In genomic region chr19:37436514-37437288, GRCm38 (mm10) we compare ENCODE assay signal across 8 mouse cellular contexts. TPM values are rescaled to one million over a fixed set of nuclear protein-coding genes. Genes with fewer than 3 reads are reported as not detected.
DNase-seq lines count a peak whose midpoint lies in the region; ATAC-seq and TF ChIP-seq lines count a peak whose summit lies in the region.

No protein-coding gene starts in this region.

- TF ChIP-seq POLR2A in CH12.LX (IDR thresholded peaks at IDR 0.05; ENCODE audit: low read depth, low read length) = no peak; the same call in 1 of the 2 replicates

- dilution Hi-C loops in CH12.LX (cut with MboI; ENCODE audit: extremely low pct_ligation_motif_present, extremely low pct_unique_long_range_greater_than_20kb, low sequenced_read_pairs) = no loop called here

- no peak for TF ChIP-seq CTCF in CH12.LX (conservative IDR thresholded peaks at IDR 0.05 in 1 of 2, IDR thresholded peaks at IDR 0.05 in 1 of 2; ENCODE audit: low read depth in 2 of 2, low read length in 2 of 2)

- DNase-seq in forebrain, embryonic 10.5 days (ENCODE audit: extremely low spot score, low spot score) = peak; percentile 34
- no peak for DNase-seq in forebrain, embryonic 14.5 days (ENCODE audit: low spot score)
- DNase-seq in CH12.LX (ENCODE audit: extremely low read depth) = peak; percentile 51
- peak; percentile 97 for DNase-seq in heart, adult 11 months
- peak; percentile 53 for DNase-seq in lung, postnatal 25 days (ENCODE audit: low spot score)
- DNase-seq in adipocyte (ENCODE audit: low spot score) = no peak
- no peak for DNase-seq in testis, postnatal 10 days (ENCODE audit: low spot score)

- peaks cover 19% of the 10 kb centered on the region for H3K4me1 ChIP-seq in forebrain, embryonic 10.5 days
- no peaks in the 10 kb centered on the region for H3K4me1 ChIP-seq in forebrain, embryonic 14.5 days (ENCODE audit: control insufficient read depth, insufficient read depth, low read length)
- H3K4me1 ChIP-seq in CH12.LX (ENCODE audit: control insufficient read depth in 1 of 2, insufficient read depth in 2 of 2) = peaks cover 0 to 31% of the 10 kb centered on the region in 2 experiments; a peak in 2 of 4 replicates
- peaks cover 15% of the 10 kb centered on the region for H3K4me1 ChIP-seq in kidney, embryonic 16.5 days (ENCODE audit: insufficient read depth, low read length)

- no peak overlapping the region for H3K9ac ChIP-seq in forebrain, embryonic 14.5 days (ENCODE audit: low read length)
- H3K9ac ChIP-seq in CH12.LX (ENCODE audit: insufficient read depth, low read depth) = peak overlapping the region; percentile 90
- no peak overlapping the region for H3K9ac ChIP-seq in kidney, embryonic 16.5 days (replicated peaks; ENCODE audit: low read length)

- in situ Hi-C loops in CH12.LX (cut with MboI; ENCODE audit: low pct_ligation_motif_present, low pct_unique_long_range_greater_than_20kb, low sequenced_read_pairs) = no loop called here

- H3K79me2 ChIP-seq in CH12.LX (replicated peaks; ENCODE audit: control insufficient read depth, extremely low read depth, insufficient read depth, poor library complexity, severe bottlenecking) = peaks cover 3% of the 10 kb centered on the region; the same call in 1 of the 2 replicates

- no peaks in the 10 kb centered on the region; the same call in 1 of the 2 replicates for H3K9me3 ChIP-seq in forebrain, embryonic 10.5 days
- H3K9me3 ChIP-seq in forebrain, embryonic 14.5 days (replicated peaks; ENCODE audit: control insufficient read depth, low read length) = no peaks in the 10 kb centered on the region
- no peaks in the 10 kb centered on the region for H3K9me3 ChIP-seq in CH12.LX (replicated peaks; ENCODE audit: low read length)
- H3K9me3 ChIP-seq in kidney, embryonic 16.5 days (ENCODE audit: low read length) = no peaks in the 10 kb centered on the region

- H3K4me2 ChIP-seq in forebrain, embryonic 14.5 days (ENCODE audit: low read length) = no peak overlapping the region
- peak overlapping the region; percentile 99 for H3K4me2 ChIP-seq in CH12.LX (ENCODE audit: insufficient read depth, low read depth, poor library complexity, severe bottlenecking)
- peak overlapping the region; percentile 66 for H3K4me2 ChIP-seq in kidney, embryonic 16.5 days (replicated peaks; ENCODE audit: low read depth, low read length)

- WGBS in forebrain, embryonic 10.5 days = 1% methylated on average over 28 of the region's 28 CpGs
- WGBS in forebrain, embryonic 14.5 days = 3% methylated on average over 28 of the region's 28 CpGs
- 9% methylated on average over 28 of the region's 28 CpGs for WGBS in kidney, embryonic 16.5 days

- H3K27me3 ChIP-seq in forebrain, embryonic 10.5 days (ENCODE audit: poor library complexity, severe bottlenecking) = peaks cover 100% of the 10 kb centered on the region
- peaks cover 80% of the 10 kb centered on the region for H3K27me3 ChIP-seq in forebrain, embryonic 14.5 days (replicated peaks; ENCODE audit: control insufficient read depth, insufficient read depth, low read length)
- peaks cover 10% of the 10 kb centered on the region for H3K27me3 ChIP-seq in CH12.LX (replicated peaks)
- peaks cover 88% of the 10 kb centered on the region for H3K27me3 ChIP-seq in kidney, embryonic 16.5 days (ENCODE audit: insufficient read depth, low read length)

- H3K27ac ChIP-seq in forebrain, embryonic 10.5 days = no peak overlapping the region
- no peak overlapping the region for H3K27ac ChIP-seq in forebrain, embryonic 14.5 days (ENCODE audit: low read depth, low read length)
- peak overlapping the region; percentile 82 for H3K27ac ChIP-seq in CH12.LX (ENCODE audit: insufficient read depth, low read depth)
- H3K27ac ChIP-seq in kidney, embryonic 16.5 days (ENCODE audit: low read length) = peak overlapping the region; percentile 58

- H3K36me3 ChIP-seq in forebrain, embryonic 10.5 days (replicated peaks) = no peaks in the 10 kb centered on the region
- H3K36me3 ChIP-seq in forebrain, embryonic 14.5 days (ENCODE audit: control insufficient read depth, insufficient read depth, low read length) = no peaks in the 10 kb centered on the region
- peaks cover 9 to 32% of the 10 kb centered on the region in 2 experiments for H3K36me3 ChIP-seq in CH12.LX (replicated peaks in 1 of 2; ENCODE audit: control insufficient read depth in 1 of 2, insufficient read depth in 1 of 2, low read length in 1 of 2)
- no peaks in the 10 kb centered on the region for H3K36me3 ChIP-seq in kidney, embryonic 16.5 days (ENCODE audit: insufficient read depth, low read length)

- TF ChIP-seq RAD21 in CH12.LX (IDR thresholded peaks at IDR 0.05; ENCODE audit: low read depth, low read length) = no peak; the same call in 1 of the 2 replicates

- H3K4me3 ChIP-seq in forebrain, embryonic 10.5 days = no peak overlapping the region; the same call in 1 of the 2 replicates
- H3K4me3 ChIP-seq in forebrain, embryonic 14.5 days (ENCODE audit: low read depth, low read length) = no peak overlapping the region
- peak overlapping the region; percentile 86 to 93 (median 91) for H3K4me3 ChIP-seq in CH12.LX (replicated peaks in 1 of 3; ENCODE audit: low read depth in 2 of 3, low read length in 2 of 3, poor library complexity in 1 of 3)
- peak overlapping the region; percentile 59 for H3K4me3 ChIP-seq in kidney, embryonic 16.5 days (ENCODE audit: low read length)

- no peak for TF ChIP-seq EP300 in CH12.LX (IDR thresholded peaks at IDR 0.05; ENCODE audit: low read length)

- ATAC-seq in forebrain, embryonic 14.5 days = no peak
- no peak for ATAC-seq in kidney, embryonic 16.5 days (ENCODE audit: low FRiP score, low TSS enrichment)

TF ChIP-seq in CH12.LX, 34 proteins besides CTCF, POLR2A, EP300 and RAD21:
- TF ChIP-seq MYC (IDR thresholded peaks at IDR 0.05; ENCODE audit: low read depth, low read length) (0 out of 2 replicates have a peak, but pooled peaks have one; percentile 36), HCFC1 (IDR thresholded peaks at IDR 0.05; ENCODE audit: low read depth, low read length) (peak; percentile 40; the same call in 1 of the 2 replicates), ZC3H11A (IDR thresholded peaks at IDR 0.05; ENCODE audit: low read depth, low read length) (no peak), NRF1 (IDR thresholded peaks at IDR 0.05; ENCODE audit: low read depth, low read length) (no peak), MEF2A (IDR thresholded peaks at IDR 0.05; ENCODE audit: borderline replicate concordance, low read depth, low read length) (no peak), GABPA (IDR thresholded peaks at IDR 0.05; ENCODE audit: insufficient replicate concordance, low read depth, low read length) (no peak), BHLHE40 (IDR thresholded peaks at IDR 0.05; ENCODE audit: low read depth, low read length) (0 out of 2 replicates have a peak, but pooled peaks have one; percentile 35), NELFE (IDR thresholded peaks at IDR 0.05; ENCODE audit: low read depth, low read length) (0 out of 2 replicates have a peak, but pooled peaks have one; percentile 27), MXI1 (IDR thresholded peaks at IDR 0.05; ENCODE audit: low read depth, low read length) (0 out of 2 replicates have a peak, but pooled peaks have one; percentile 23), CHD2 (IDR thresholded peaks at IDR 0.05; ENCODE audit: low read length) (0 out of 2 replicates have a peak, but pooled peaks have one; percentile 24), USF2 (conservative IDR thresholded peaks at IDR 0.05; ENCODE audit: low read depth, low read length) (no peak), CHD1 (IDR thresholded peaks at IDR 0.05; ENCODE audit: low read depth, low read length) (no peak), RCOR1 (conservative IDR thresholded peaks at IDR 0.05; ENCODE audit: low read depth, low read length) (0 out of 2 replicates have a peak, but pooled peaks have one; percentile 36), POLR2AphosphoS2 (IDR thresholded peaks at IDR 0.05; ENCODE audit: low read depth, low read length) (0 out of 2 replicates have a peak, but pooled peaks have one; percentile 38), ZMIZ1 (IDR thresholded peaks at IDR 0.05; ENCODE audit: low read depth, low read length) (no peak; the same call in 1 of the 2 replicates), ETS1 (conservative IDR thresholded peaks at IDR 0.05; ENCODE audit: low read depth, low read length) (peak; percentile 44), ZNF384 (IDR thresholded peaks at IDR 0.05; ENCODE audit: low read depth, low read length) (peak; percentile 98), ELF1 (IDR thresholded peaks at IDR 0.05; ENCODE audit: low read depth, low read length) (peak; percentile 37; the same call in 1 of the 2 replicates), TBP (conservative IDR thresholded peaks at IDR 0.05; ENCODE audit: low read depth, low read length) (no peak), SIN3A (IDR thresholded peaks at IDR 0.05; ENCODE audit: low read length) (peak; percentile 55; the same call in 1 of the 2 replicates), MAX (IDR thresholded peaks at IDR 0.05; ENCODE audit: low read length) (0 out of 2 replicates have a peak, but pooled peaks have one; percentile 35), PAX5 (IDR thresholded peaks at IDR 0.05; ENCODE audit: low read length) (no peak), UBTF (IDR thresholded peaks at IDR 0.05; ENCODE audit: low read depth, low read length) (no peak)

RNA-seq across cellular contexts. Expression of gene Hhex, which starts 2.1 kb away (rescaled TPM):
- polyA plus RNA-seq in forebrain, embryonic 10.5 days (2016; fragmentation: Nextera tagmentation; extraction: Ambion mirVana) = 4.2 and 6.3 TPM in 2 replicates
- 1.8 and 2.5 TPM in 2 replicates for polyA plus RNA-seq in forebrain, embryonic 14.5 days (2014; fragmentation: Nextera tagmentation; extraction: Ambion mirVana)
- total RNA-seq in CH12.LX (2012; rRNA removed) (7.3 and 7.6 TPM in 2 replicates), CH12.LX (2014; rRNA removed) (9.1 and 11.0 TPM in 2 replicates)
- polyA plus RNA-seq in CH12.LX (2012; ENCODE audit: insufficient read length, low read depth) = 40.2 and 42.0 TPM in 2 replicates
- 16.2 and 17.9 TPM in 2 replicates for polyA plus RNA-seq in kidney, embryonic 16.5 days (2015; fragmentation: Nextera tagmentation; extraction: Ambion mirVana)

Comparison
In these comparisons a context has a peak if more than half of its experiments do, and no peak if none do; other contexts are left out.
1. DNase-seq: peak in forebrain, embryonic 10.5 days (single experiment), CH12.LX (single experiment), heart, adult 11 months (single experiment) and lung, postnatal 25 days (single experiment); none in forebrain, embryonic 14.5 days (single experiment), adipocyte (single experiment) and testis, postnatal 10 days (single experiment).
2. H3K27ac ChIP-seq: peak in CH12.LX (single experiment) and kidney, embryonic 16.5 days (single experiment); none in forebrain, embryonic 10.5 days (single experiment) and forebrain, embryonic 14.5 days (single experiment).
3. H3K4me3 ChIP-seq: peak in CH12.LX (3 of 3) and kidney, embryonic 16.5 days (single experiment); none in forebrain, embryonic 10.5 days (single experiment) and forebrain, embryonic 14.5 days (single experiment).